Mouse (Mus musculus) heart, embryonic 13.5 days (tissue): Measurements from ENCODE around the gene Tmem135. TPM values are rescaled to one million over a fixed set of nuclear protein-coding genes. Genes with fewer than 3 reads are reported as not detected.

Experiments
- ATAC-seq: fragments of 200-750 bp; cut with Nextera tagmentation; 2 replicates; pipeline ENCODE4 v1.8.0; 2017; ENCODE audit warnings: moderate TSS enrichment; ENCODE audit not compliant: insufficient number of reproducible peaks, low FRiP score, low TSS enrichment; ENCODE audit errors: extremely low read depth
- H3K27ac ChIP-seq: fragments of 300-500 bp; sonication (generic); replicated peaks from 2 replicates; pipeline ENCODE4 v1.5.1; 2015; ENCODE audit warnings: moderate library complexity, mild to moderate bottlenecking, inconsistent platforms
- H3K27me3 ChIP-seq: fragments of 300-500 bp; sonication (generic); replicated peaks from 2 replicates; pipeline ENCODE4 v1.6.1; 2015; ENCODE audit warnings: mild to moderate bottlenecking, inconsistent platforms
- H3K36me3 ChIP-seq: fragments of 300-500 bp; sonication (generic); 2 replicates; pipeline ENCODE4 v1.6.1; 2015; ENCODE audit warnings: mild to moderate bottlenecking, inconsistent platforms
- H3K4me1 ChIP-seq: fragments of 300-500 bp; sonication (generic); 2 replicates; pipeline ENCODE4 v1.6.1; 2015; ENCODE audit warnings: inconsistent platforms
- H3K4me2 ChIP-seq: fragments of 300-500 bp; sonication (generic); 2 replicates; pipeline ENCODE4 v1.6.1; 2015; ENCODE audit warnings: inconsistent platforms, mild to moderate bottlenecking, moderate library complexity
- H3K4me3 ChIP-seq: fragments of 300-500 bp; sonication (generic); 2 replicates; pipeline ENCODE4 v1.5.1; 2015; ENCODE audit warnings: moderate library complexity, mild to moderate bottlenecking, inconsistent platforms
- H3K9ac ChIP-seq: fragments of 300-500 bp; sonication (generic); 2 replicates; pipeline ENCODE4 v1.6.1; 2015; ENCODE audit warnings: inconsistent platforms, mild to moderate bottlenecking, moderate library complexity
- H3K9me3 ChIP-seq: fragments of 300-500 bp; sonication (generic); 2 replicates; pipeline ENCODE4 v1.6.1; 2016; ENCODE audit warnings: inconsistent platforms
- WGBS: fragments of 180-500 bp; shearing (Covaris S2); methylation state at CpG from one replicate; pipeline ENCODE4 v1.1.7; 2015; ENCODE audit warnings: mixed read lengths; 5-methylcytosine and 5-hydroxymethylcytosine counted together
- microRNA-seq: library from miRNA; unstranded; fragments of <30 nt; microRNA quantifications from one replicate; pipeline ENCODE4, GENCODE M21; 2016
- polyA plus RNA-seq: library from polyadenylated mRNA; unstranded; fragments of >200 nt; fragmentation: Nextera tagmentation; extraction: Ambion mirVana; gene quantifications from 2 replicates; pipeline ENCODE4 v1.2.1, GENCODE M21; 2015

Gene Tmem135
- polyA plus RNA-seq, 1 experiment from 2014 or later: 21.7 TPM

- no peak overlapping the region for H3K9ac ChIP-seq
- no peak overlapping the region for H3K27ac ChIP-seq
- H3K36me3 ChIP-seq: peaks cover 49% of the 10 kb centered on the region
- H3K4me3 ChIP-seq: no peak overlapping the region
- no peaks in the 10 kb centered on the region for H3K4me1 ChIP-seq
- H3K4me2 ChIP-seq: no peak overlapping the region
- ATAC-seq: no peak
- H3K27me3 ChIP-seq: no peaks in the 10 kb centered on the region
- WGBS: 81% methylated on average over 5 of the region's 5 CpGs
- no peaks in the 10 kb centered on the region for H3K9me3 ChIP-seq
Measured at GRCm38 (mm10) chr7:89140640-89141300, 263.3 kb downstream of the Tmem135 start.

GRCm38 (mm10) chr7:89134884-89135511 lies 269.0 kb downstream of the Tmem135 start:
- WGBS: 68% methylated on average over 5 of the region's 5 CpGs
- Histone ChIP-seq H3K27me3 (no peaks in the 10 kb centered on the region), H3K4me1 (no peaks in the 10 kb centered on the region), H3K9ac (no peak overlapping the region), H3K4me2 (no peak overlapping the region), H3K9me3 (no peaks in the 10 kb centered on the region), H3K36me3 (peaks cover 8% of the 10 kb centered on the region), H3K27ac (no peak overlapping the region), H3K4me3 (no peak overlapping the region)
- no peak for ATAC-seq

- H3K27me3 ChIP-seq: no peaks in the 10 kb centered on the region
- no peaks in the 10 kb centered on the region for H3K36me3 ChIP-seq
- no peak overlapping the region for H3K9ac ChIP-seq
- H3K4me2 ChIP-seq: no peak overlapping the region
- H3K4me1 ChIP-seq: no peaks in the 10 kb centered on the region
- no peaks in the 10 kb centered on the region for H3K9me3 ChIP-seq
- WGBS: 53% methylated on average over 7 of the region's 7 CpGs
- no peak for ATAC-seq
- H3K27ac ChIP-seq: no peak overlapping the region
- H3K4me3 ChIP-seq: no peak overlapping the region
Measured at GRCm38 (mm10) chr7:89126063-89126882, 277.7 kb downstream of the Tmem135 start.

- Histone ChIP-seq H3K4me3 (no peak overlapping the region), H3K9me3 (no peaks in the 10 kb centered on the region), H3K36me3 (no peaks in the 10 kb centered on the region), H3K9ac (no peak overlapping the region), H3K27ac (peak overlapping the region; percentile 82), H3K4me1 (no peaks in the 10 kb centered on the region), H3K27me3 (no peaks in the 10 kb centered on the region), H3K4me2 (no peak overlapping the region)
- 52% methylated on average over 1 of the region's 1 CpGs for whole genome bisulfite sequencing
- no peak for ATAC-seq
Measured at GRCm38 (mm10) chr7:89116261-89116664, 287.8 kb downstream of the Tmem135 start.

DNA sequence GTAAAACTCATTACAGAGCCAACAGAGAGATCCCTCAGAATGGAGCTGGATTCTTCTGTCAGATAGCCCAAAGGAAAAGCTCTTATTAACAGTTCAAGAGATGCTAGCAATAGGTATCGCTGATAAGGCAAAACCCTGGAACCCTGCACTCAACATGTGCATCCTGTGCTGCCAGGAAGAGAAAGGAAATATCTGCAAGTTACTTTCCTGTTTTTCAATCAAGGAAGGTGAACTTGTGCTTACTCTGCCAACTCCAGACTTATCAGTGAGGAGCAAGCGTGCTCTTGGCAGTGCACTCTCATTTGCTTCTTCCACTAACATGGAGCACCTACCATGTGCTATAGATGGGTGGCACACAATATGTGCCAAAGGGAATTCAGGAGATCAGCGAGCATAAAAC lies 288.4 kb downstream of the Tmem135 start:
- H3K4me2 ChIP-seq: no peak overlapping the region
- H3K9me3 ChIP-seq: no peaks in the 10 kb centered on the region
- no peak overlapping the region for H3K9ac ChIP-seq
- no peaks in the 10 kb centered on the region for H3K27me3 ChIP-seq
- no peaks in the 10 kb centered on the region for H3K4me1 ChIP-seq
- no peaks in the 10 kb centered on the region for H3K36me3 ChIP-seq
- peak; percentile 25; the same call in 1 of the 2 replicates for ATAC-seq
- H3K27ac ChIP-seq: peak overlapping the region; percentile 82
- no peak overlapping the region for H3K4me3 ChIP-seq
- 54% methylated on average over 3 of the region's 3 CpGs for WGBS

- no peak for ATAC-seq
- no peak overlapping the region for H3K4me2 ChIP-seq
- no peaks in the 10 kb centered on the region for H3K4me1 ChIP-seq
- no peaks in the 10 kb centered on the region for H3K36me3 ChIP-seq
- no peaks in the 10 kb centered on the region for H3K9me3 ChIP-seq
- H3K9ac ChIP-seq: no peak overlapping the region
- no peak overlapping the region for H3K4me3 ChIP-seq
- no peaks in the 10 kb centered on the region for H3K27me3 ChIP-seq
- no peak overlapping the region for H3K27ac ChIP-seq
- 65% methylated on average over 2 of the region's 2 CpGs for WGBS
Measured at GRCm38 (mm10) chr7:89106421-89106820, 297.6 kb downstream of the Tmem135 start.

DNA sequence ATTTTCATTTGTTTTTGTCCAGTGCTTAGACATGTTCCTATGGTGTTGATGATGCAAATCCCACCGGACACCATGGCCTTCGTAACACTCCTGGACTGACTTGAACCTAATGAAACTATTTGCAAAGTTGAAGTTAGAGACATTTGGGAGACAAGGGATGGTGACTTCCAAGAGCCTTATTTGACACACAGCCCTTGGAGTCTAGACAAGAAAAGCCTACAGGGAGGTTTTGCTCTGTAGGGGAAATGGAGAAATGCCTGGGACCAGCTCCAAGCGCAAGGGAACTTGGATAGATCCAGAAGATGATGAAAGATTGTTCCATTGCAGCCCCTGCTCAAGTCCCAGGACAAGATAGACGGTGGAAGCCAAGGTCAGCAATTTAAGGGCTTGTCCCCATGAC lies 304.3 kb downstream of the Tmem135 start:
- no peak for ATAC-seq
- no peak overlapping the region for H3K9ac ChIP-seq
- no peak overlapping the region for H3K27ac ChIP-seq
- H3K27me3 ChIP-seq: no peaks in the 10 kb centered on the region
- no peak overlapping the region for H3K4me3 ChIP-seq
- 73% methylated on average over 4 of the region's 4 CpGs for WGBS
- H3K4me2 ChIP-seq: no peak overlapping the region
- no peaks in the 10 kb centered on the region for H3K36me3 ChIP-seq
- no peaks in the 10 kb centered on the region for H3K9me3 ChIP-seq
- no peaks in the 10 kb centered on the region for H3K4me1 ChIP-seq

Small RNA genes within 50 kb of the gene (microRNA-seq; reads per million reads assigned to microRNA genes)
- gene Gm22171: not detected
- not detected for gene Gm24659

Other genes starting within 250 kb of the Tmem135 start
- 6.9 and 7.1 TPM in 2 replicates for gene Fzd4, start 133 bp upstream of the Tmem135 start, polyA plus RNA-seq
- 32.3 and 33.7 TPM in 2 replicates for gene Prss23, start 123.0 kb upstream of the Tmem135 start, polyA plus RNA-seq
- gene Me3, start 228.2 kb upstream of the Tmem135 start, polyA plus RNA-seq: 3.6 and 4.9 TPM in 2 replicates